Comparison of ENCODE assay signal across 3 mouse cellular contexts in the genomic region with DNA sequence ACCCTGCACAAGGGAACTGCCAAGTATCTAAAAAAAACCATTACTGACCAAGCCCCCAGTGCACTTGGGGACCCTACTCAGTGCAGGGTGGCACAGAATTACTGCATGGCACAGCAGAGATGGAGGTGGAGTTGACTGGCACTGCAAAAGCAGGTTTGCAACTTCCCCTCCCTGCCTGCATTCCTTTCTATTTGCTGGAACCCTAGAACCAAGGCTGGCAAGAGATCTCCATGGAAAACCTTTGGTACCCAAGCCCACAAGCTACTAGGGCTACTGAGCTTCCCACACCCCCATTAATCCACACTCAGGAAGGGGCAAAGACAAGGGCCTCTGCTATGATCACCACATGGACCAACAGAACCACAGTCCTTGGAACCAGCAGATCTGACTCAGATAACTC. TPM values are rescaled to one million over a fixed set of nuclear protein-coding genes. Genes with fewer than 3 reads are reported as not detected.
"Had no signal": no experiment of that assay in that cellular context is flagged by ENCODE, and none has a peak within 500 bp of the region (broad histone marks: within the 10 kb centered on the region; RNA-seq: fewer than 3 reads in every experiment).

No protein-coding gene starts in this region.

RNA-seq across cellular contexts. Expression of gene Gm14443, which starts 35.0 kb away (rescaled TPM):
- total RNA-seq: monocyte, adult 5-6 weeks had no signal
- polyA plus RNA-seq: liver, embryonic 15.5 days; liver, postnatal 0 days had no signal
